Mouse (Mus musculus) embryonic facial prominence, embryonic 14.5 days (tissue): Measurements from ENCODE around the gene Wdr77. TPM values are rescaled to one million over a fixed set of nuclear protein-coding genes. Genes with fewer than 3 reads are reported as not detected.
"Not testable (repeated sequence)": the region's sequence is repeated elsewhere in the genome, so short reads cannot be mapped to it uniquely, and the experiment has no call there.

Source experiments
- ATAC-seq: fragments of 200-750 bp; cut with Nextera tagmentation; 2 replicates; pipeline ENCODE4 v1.8.0; 2017; ENCODE audit warnings: low read depth, moderate number of reproducible peaks, moderate TSS enrichment
- DNase-seq: peaks from one replicate; pipeline ENCODE4 v3.0.0-alpha.2; 2015; ENCODE audit warnings: low spot score
- H3K27ac ChIP-seq: fragments of 300-500 bp; sonication (generic); replicated peaks from 2 replicates; pipeline ENCODE4 v1.5.1; 2014; ENCODE audit warnings: low read depth, mild to moderate bottlenecking, low read length, moderate library complexity
- H3K27me3 ChIP-seq: fragments of 300-500 bp; sonication (generic); replicated peaks from 2 replicates; pipeline ENCODE4 v1.6.1; 2014; ENCODE audit warnings: low read length; ENCODE audit not compliant: control insufficient read depth, insufficient read depth
- H3K36me3 ChIP-seq: fragments of 300-500 bp; sonication (generic); 2 replicates; pipeline ENCODE4 v1.6.1; 2014; ENCODE audit warnings: low read length, mixed read lengths; ENCODE audit not compliant: control insufficient read depth, insufficient read depth
- H3K4me1 ChIP-seq: fragments of 300-500 bp; sonication (generic); 2 replicates; pipeline ENCODE4 v1.6.1; 2014; ENCODE audit warnings: antibody characterized with exemption, low read length; ENCODE audit not compliant: control insufficient read depth, insufficient read depth
- H3K4me2 ChIP-seq: fragments of 300-500 bp; sonication (generic); 2 replicates; pipeline ENCODE4 v1.6.1; 2014; ENCODE audit warnings: low read depth, mild to moderate bottlenecking, low read length, moderate library complexity, mixed read lengths
- H3K4me3 ChIP-seq: fragments of 300-500 bp; sonication (generic); 2 replicates; pipeline ENCODE4 v1.5.1; 2014; ENCODE audit warnings: low read depth, mild to moderate bottlenecking, low read length
- H3K9ac ChIP-seq: fragments of 300-500 bp; sonication (generic); 2 replicates; pipeline ENCODE4 v1.6.1; 2014; ENCODE audit warnings: low read depth, mild to moderate bottlenecking, low read length, moderate library complexity, mixed read lengths
- H3K9me3 ChIP-seq: fragments of 300-500 bp; sonication (generic); 2 replicates; pipeline ENCODE4 v1.6.1; 2016; ENCODE audit warnings: low read length; ENCODE audit not compliant: control insufficient read depth
- WGBS: fragments of 180-500 bp; shearing (Covaris S2); extraction: QIAGEN DNeasy Blood & Tissue Kit; methylation state at CpG from one replicate; pipeline ENCODE4 v1.1.7; 2014; 5-methylcytosine and 5-hydroxymethylcytosine counted together
- polyA plus RNA-seq: library from polyadenylated mRNA; unstranded; fragments of >200 nt; fragmentation: Nextera tagmentation; extraction: Ambion mirVana; gene quantifications from 2 replicates; pipeline ENCODE4 v1.2.1, GENCODE M21; 2014

Wdr77 gene
- polyA plus RNA-seq, 1 experiment from 2014 or later, result 100 TPM

DNA sequence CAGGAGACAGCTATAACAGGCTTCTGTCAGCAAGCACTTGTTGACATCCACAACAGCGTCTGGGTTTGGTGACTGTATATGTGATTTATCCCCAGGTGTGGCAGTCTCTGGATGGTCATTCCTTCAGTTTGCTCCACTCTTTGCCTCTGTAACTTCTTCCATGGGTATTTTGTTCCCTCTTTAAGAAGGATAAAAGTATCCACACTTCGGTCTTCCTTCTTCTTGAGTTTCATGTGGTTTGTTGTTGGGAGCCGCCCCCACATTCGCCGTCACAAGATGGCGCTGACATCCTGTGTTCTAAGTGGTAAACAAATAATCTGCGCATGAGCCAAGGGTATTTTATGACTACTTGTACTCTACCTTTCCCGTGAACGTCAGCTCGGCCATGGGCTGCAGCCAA is 44.2 kb downstream of the Wdr77 start:
- not testable (repeated sequence) for H3K27ac ChIP-seq, ATAC-seq, H3K4me1 ChIP-seq, H3K9me3 ChIP-seq, H3K4me2 ChIP-seq, H3K36me3 ChIP-seq, DNase-seq, H3K9ac ChIP-seq, H3K27me3 ChIP-seq, H3K4me3 ChIP-seq
- 72% methylated on average over 10 of the region's 10 CpGs for WGBS

DNA sequence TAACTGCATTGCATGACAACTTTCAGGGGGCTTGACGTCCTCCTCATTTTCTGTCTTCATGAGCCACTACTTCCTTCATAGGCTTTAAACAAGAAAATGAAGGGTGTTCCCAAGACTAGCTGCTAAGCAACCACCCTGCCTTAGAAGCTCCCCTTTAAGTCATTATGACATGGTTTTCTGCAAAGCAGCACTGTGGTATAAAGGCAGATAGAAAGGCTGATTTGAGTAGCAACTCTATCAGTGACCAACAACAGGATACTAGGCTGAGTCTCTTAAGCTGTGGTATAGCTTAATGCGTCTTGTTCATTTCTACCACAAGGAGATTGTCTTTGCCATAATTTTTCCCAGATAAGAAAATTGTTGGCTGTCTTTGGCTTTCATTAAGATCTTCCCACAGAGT is 55.4 kb downstream of the Wdr77 start, which contains the start of gene Pifo:
TSS of gene Pifo (minus strand) at position 101 of the 400 bp plus-strand sequence.
- Histone ChIP-seq H3K4me1 (no peaks in the 10 kb centered on the region), H3K4me3 (no peak within 1 kb of the TSS), H3K9ac (no peak within 1 kb of the TSS), H3K9me3 (no peaks in the 10 kb centered on the region), H3K27me3 (no peaks in the 10 kb centered on the region), H3K4me2 (no peak within 1 kb of the TSS), H3K27ac (no peak within 1 kb of the TSS), H3K36me3 (no peaks in the 10 kb centered on the region)
- DNase-seq (no peak), ATAC-seq (no peak)
- 83% methylated on average over 2 of the region's 2 CpGs for WGBS

Other genes with a start within 250 kb of the Wdr77 start
- gene Rap1a, start 158.0 kb upstream of the Wdr77 start, polyA plus RNA-seq, result 85.5 and 92.9 TPM in 2 replicates
- gene Adora3, start 88.5 kb upstream of the Wdr77 start, polyA plus RNA-seq, result 1.4 and 3.0 TPM in 2 replicates
- gene Tmigd3, start 88.5 kb upstream of the Wdr77 start, polyA plus RNA-seq, result 0.68 and 0.89 TPM in 2 replicates
- 0.47 and 0.70 TPM in 2 replicates for gene I830077J02Rik, start 26.7 kb upstream of the Wdr77 start, polyA plus RNA-seq
- gene Atp5f1, start 730 bp downstream of the Wdr77 start, polyA plus RNA-seq, result 468 and 483 TPM in 2 replicates
- gene Ovgp1, start 14.3 kb downstream of the Wdr77 start, polyA plus RNA-seq, result 0.75 and 1.2 TPM in 2 replicates
- 5.2 and 13.1 TPM in 2 replicates for gene Pifo, start 55.3 kb downstream of the Wdr77 start, polyA plus RNA-seq
- not detected in 2 replicates for gene Chil5, start 73.4 kb downstream of the Wdr77 start, polyA plus RNA-seq
- gene Chia1, start 153.9 kb downstream of the Wdr77 start, polyA plus RNA-seq, result 0.17 and 0.19 TPM in 2 replicates
- 0.11 and 0.22 TPM in 2 replicates for gene Chil3, start 208.2 kb downstream of the Wdr77 start, polyA plus RNA-seq